Mouse (Mus musculus): ENCODE results near the gene Crybg1. TPM values are rescaled to one million over a fixed set of nuclear protein-coding genes. Genes with fewer than 3 reads are reported as not detected.

The Crybg1 gene
- polyA plus RNA-seq, 1 experiment from 2014 or later: 0.10 TPM

- H3K27ac ChIP-seq: no peak overlapping the region
- no peaks in the 10 kb centered on the region for H3K4me1 ChIP-seq (replicated peaks)
- no peak for ATAC-seq (ENCODE audit: low FRiP score)
- H3K27me3 ChIP-seq: no peaks in the 10 kb centered on the region
- H3K4me2 ChIP-seq: no peak overlapping the region
- WGBS: 81% methylated on average over 13 of the region's 13 CpGs
- H3K9ac ChIP-seq: no peak overlapping the region
- H3K36me3 ChIP-seq: no peaks in the 10 kb centered on the region
- H3K4me3 ChIP-seq: no peak overlapping the region
- H3K9me3 ChIP-seq: no peaks in the 10 kb centered on the region
These were observed 10.4 kb downstream of the Crybg1 start for GRCm38 (mm10) chr10:44138137-44138855.

DNA sequence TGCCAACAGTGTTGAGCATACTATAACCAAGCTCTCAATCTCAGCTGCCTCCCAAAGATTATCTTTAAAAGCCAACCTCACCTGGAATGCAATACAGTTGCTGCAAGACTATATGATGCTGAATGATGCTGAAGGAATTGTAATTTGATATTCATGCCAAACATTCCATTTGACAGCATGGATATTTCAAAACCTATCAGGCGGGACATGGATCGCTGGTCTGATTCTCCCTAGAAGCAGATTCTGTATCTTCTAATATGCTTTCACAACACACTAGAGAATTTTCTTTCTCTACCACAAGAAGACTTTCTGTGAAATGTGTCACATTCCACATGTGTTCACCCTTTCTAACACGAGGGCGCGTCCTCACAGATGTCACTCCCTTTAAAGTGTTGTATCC lies 22.6 kb downstream of the Crybg1 start:
- Histone ChIP-seq H3K4me3 (no peak overlapping the region), H3K4me2 (no peak overlapping the region), H3K27ac (no peak overlapping the region), H3K4me1 (replicated peaks) (0 out of 2 replicates have a peak, but pooled peaks cover 3% of the 10 kb centered on the region), H3K27me3 (no peaks in the 10 kb centered on the region), H3K9me3 (no peaks in the 10 kb centered on the region), H3K36me3 (no peaks in the 10 kb centered on the region), H3K9ac (no peak overlapping the region)
- ATAC-seq (ENCODE audit: low FRiP score): no peak
- 93% methylated on average over 5 of the region's 5 CpGs for WGBS

DNA sequence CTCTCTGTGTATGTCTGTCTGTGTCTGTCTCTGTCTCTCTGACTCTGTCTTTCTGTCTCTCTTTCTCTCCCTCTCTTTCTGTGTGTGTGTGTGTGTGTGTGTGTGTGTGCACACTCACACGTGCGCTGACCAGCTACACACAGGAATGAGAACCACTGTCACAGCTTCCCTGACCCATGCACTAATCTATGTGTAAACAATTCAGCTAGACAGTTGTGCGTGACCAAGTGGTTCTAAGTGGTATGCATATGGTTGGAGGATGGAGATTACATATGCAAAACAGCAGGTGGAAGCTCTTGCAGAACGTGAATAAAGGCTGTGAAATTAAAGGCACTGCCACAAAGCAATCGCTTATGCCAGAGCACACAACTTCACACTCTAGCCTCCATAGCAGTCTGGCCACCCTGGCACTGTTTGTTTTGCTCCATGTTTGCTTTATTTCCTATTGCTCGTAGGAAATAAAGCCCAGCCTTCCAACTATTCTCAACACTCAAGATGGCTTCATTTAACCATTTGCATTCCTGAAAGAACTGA lies 24.2 kb downstream of the Crybg1 start:
- Histone ChIP-seq H3K9me3 (no peaks in the 10 kb centered on the region), H3K9ac (no peak overlapping the region), H3K27me3 (0 out of 2 replicates have a peak, but pooled peaks cover 2% of the 10 kb centered on the region), H3K4me2 (no peak overlapping the region), H3K4me3 (no peak overlapping the region), H3K4me1 (replicated peaks) (0 out of 2 replicates have a peak, but pooled peaks cover 3% of the 10 kb centered on the region), H3K36me3 (no peaks in the 10 kb centered on the region), H3K27ac (no peak overlapping the region)
- no peak for ATAC-seq (ENCODE audit: low FRiP score)
- WGBS: 44% methylated on average over 6 of the region's 6 CpGs

DNA sequence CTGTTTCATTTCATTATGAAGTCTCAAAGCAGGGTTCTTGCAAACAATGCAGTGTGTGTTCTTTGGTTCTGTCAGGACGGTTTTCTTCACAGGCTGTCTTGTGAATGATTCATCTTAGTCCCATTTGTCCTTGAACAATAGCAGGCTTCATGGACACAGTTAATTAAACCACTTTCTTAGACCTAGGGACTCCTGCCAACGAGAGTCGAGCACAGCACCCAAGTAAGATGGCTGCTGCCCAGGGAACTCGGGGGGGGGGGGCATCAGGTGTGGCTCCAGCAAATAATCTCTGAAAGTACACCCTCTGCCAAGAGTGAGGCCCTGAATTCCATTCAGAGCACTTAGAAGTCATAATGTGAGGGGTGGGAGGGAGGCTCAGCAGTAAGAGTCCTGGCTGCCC lies 30.0 kb downstream of the Crybg1 start:
- Histone ChIP-seq H3K36me3 (no peaks in the 10 kb centered on the region), H3K27me3 (0 out of 2 replicates have a peak, but pooled peaks cover 2% of the 10 kb centered on the region), H3K9me3 (no peaks in the 10 kb centered on the region), H3K27ac (no peak overlapping the region), H3K4me1 (replicated peaks) (no peaks in the 10 kb centered on the region), H3K4me3 (no peak overlapping the region), H3K9ac (no peak overlapping the region), H3K4me2 (no peak overlapping the region)
- ATAC-seq (ENCODE audit: low FRiP score): no peak; the same call in 1 of the 2 replicates
- WGBS: 18% methylated on average over 4 of the region's 4 CpGs

DNA sequence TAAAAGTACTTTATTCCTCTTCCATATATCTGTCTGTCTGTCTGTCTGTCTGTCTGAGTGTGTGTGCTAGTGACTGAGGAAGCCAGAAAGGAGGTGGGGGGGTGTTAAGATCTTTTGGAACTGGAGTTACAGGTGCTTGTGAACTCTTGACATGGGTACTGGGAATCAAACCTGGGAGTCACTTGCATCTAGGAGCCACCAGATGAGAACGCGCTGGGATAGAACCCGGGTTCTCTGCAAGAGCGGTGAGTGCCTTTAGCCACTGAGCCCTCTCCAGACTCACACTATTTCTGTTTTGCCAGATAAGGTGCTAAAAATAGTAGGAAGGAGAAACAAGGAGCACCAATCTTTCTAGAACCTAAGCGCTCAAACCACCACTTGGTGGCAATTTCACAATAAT lies 31.9 kb downstream of the Crybg1 start:
- H3K27ac ChIP-seq: no peak overlapping the region
- H3K27me3 ChIP-seq: 0 out of 2 replicates have a peak, but pooled peaks cover 2% of the 10 kb centered on the region
- H3K36me3 ChIP-seq: no peaks in the 10 kb centered on the region
- ATAC-seq (ENCODE audit: low FRiP score): no peak
- H3K9ac ChIP-seq: no peak overlapping the region
- H3K4me1 ChIP-seq (replicated peaks): no peaks in the 10 kb centered on the region
- H3K4me2 ChIP-seq: no peak overlapping the region
- 95% methylated on average over 5 of the region's 5 CpGs for WGBS
- H3K4me3 ChIP-seq: no peak overlapping the region
- no peaks in the 10 kb centered on the region for H3K9me3 ChIP-seq

- ATAC-seq (ENCODE audit: low FRiP score): no peak
- 71% methylated on average over 4 of the region's 4 CpGs for WGBS
- H3K4me1 ChIP-seq (replicated peaks): no peaks in the 10 kb centered on the region
These were observed 34.0 kb downstream of the Crybg1 start for GRCm38 (mm10) chr10:44114611-44115010.

DNA sequence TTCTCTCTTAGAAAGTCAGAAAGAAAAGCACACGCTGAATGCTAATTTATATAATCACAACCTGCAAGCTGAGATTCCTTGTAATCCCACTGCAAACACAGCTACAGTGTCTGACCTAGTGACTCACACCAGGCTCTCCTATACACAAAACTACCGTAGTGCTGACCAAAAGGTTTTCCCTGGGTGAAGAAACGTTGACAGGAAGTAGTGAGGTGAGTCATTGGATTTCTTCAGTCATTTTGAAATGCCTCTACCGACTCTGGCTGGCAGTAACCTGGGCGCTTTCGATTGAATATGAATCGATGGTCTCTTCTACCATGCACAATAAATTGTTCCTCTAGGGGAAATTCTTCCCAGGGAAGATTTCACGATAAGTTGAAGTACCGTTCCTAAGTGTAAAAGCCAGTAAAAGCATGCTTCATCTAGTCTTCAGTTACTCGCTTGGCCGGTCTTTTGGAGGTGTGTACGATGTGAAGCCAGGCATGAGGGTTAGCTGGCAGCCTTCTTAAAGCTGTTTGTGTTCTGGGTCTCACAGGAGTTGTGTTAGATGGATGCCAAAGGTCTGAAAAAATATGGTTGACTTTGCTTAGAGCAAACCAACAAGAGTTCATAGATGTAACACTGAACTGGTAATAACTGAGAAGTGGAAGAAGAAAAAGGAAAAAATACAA lies 36.5 kb downstream of the Crybg1 start:
- no peaks in the 10 kb centered on the region for H3K36me3 ChIP-seq
- no peak overlapping the region for H3K4me2 ChIP-seq
- H3K27ac ChIP-seq: no peak overlapping the region
- H3K4me1 ChIP-seq (replicated peaks): no peaks in the 10 kb centered on the region
- no peaks in the 10 kb centered on the region for H3K9me3 ChIP-seq
- no peak for ATAC-seq (ENCODE audit: low FRiP score)
- no peak overlapping the region for H3K4me3 ChIP-seq
- 84% methylated on average over 12 of the region's 12 CpGs for WGBS
- H3K9ac ChIP-seq: no peak overlapping the region
- no peaks in the 10 kb centered on the region for H3K27me3 ChIP-seq

More at GRCm38 (mm10) chr10:44114611-44115010, 34.0 kb downstream of the Crybg1 start:
- H3K4me2 ChIP-seq: no peak overlapping the region
- H3K9ac ChIP-seq: no peak overlapping the region
- no peaks in the 10 kb centered on the region for H3K36me3 ChIP-seq
- no peaks in the 10 kb centered on the region for H3K9me3 ChIP-seq
- no peak overlapping the region for H3K4me3 ChIP-seq
- no peak overlapping the region for H3K27ac ChIP-seq
- no peaks in the 10 kb centered on the region for H3K27me3 ChIP-seq

DNA sequence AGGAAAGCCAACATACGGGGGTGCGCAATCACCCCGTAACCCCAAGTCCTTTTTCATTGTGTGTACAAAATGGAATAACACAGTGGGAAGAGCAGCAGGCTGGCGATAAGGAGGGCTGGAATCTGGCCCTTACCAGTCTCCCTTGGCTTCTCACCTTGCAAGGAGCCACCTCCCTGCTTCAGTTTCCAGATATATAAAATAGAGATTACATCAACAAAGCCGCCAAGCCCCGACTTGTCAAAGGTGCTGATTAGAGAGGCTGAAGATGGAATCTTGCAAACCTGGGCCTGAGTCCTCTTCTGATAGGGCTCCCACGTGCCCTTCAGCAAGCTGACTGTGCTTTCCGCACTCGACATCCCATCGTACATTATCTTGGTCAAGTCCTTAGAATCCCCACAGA lies 37.5 kb downstream of the Crybg1 start:
- Histone ChIP-seq H3K4me1 (replicated peaks) (no peaks in the 10 kb centered on the region), H3K27me3 (no peaks in the 10 kb centered on the region), H3K9me3 (no peaks in the 10 kb centered on the region), H3K27ac (no peak overlapping the region), H3K9ac (no peak overlapping the region), H3K4me2 (no peak overlapping the region), H3K36me3 (no peaks in the 10 kb centered on the region), H3K4me3 (no peak overlapping the region)
- WGBS: 90% methylated on average over 10 of the region's 10 CpGs
- no peak for ATAC-seq (ENCODE audit: low FRiP score)

- Histone ChIP-seq H3K9ac (no peak overlapping the region), H3K27ac (no peak overlapping the region)
- ATAC-seq (ENCODE audit: low FRiP score): no peak
These were observed 38.2 kb downstream of the Crybg1 start for GRCm38 (mm10) chr10:44110460-44110859.

DNA sequence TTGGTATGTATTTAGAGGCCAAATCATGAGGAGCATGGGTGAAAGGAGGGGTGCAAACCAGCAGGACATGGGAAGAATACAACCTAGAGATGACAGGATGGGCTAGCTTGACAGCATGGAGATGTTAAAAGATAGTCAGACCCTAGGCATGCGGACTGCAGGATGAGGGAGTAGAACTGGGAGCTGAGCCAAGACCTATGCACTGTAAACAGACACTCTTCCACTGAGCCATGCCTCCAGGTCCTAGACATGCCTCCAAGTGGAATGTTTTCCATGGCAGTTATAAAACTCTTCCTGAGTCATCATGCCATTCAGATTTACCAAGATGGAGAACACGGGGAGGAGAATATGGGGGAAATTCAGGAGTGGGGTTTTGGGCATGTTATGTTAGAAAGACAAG lies 53.9 kb downstream of the Crybg1 start:
- WGBS: 93% methylated on average over 2 of the region's 2 CpGs

More at GRCm38 (mm10) chr10:44110460-44110859, 38.2 kb downstream of the Crybg1 start:
- Histone ChIP-seq H3K4me3 (no peak overlapping the region), H3K9me3 (no peaks in the 10 kb centered on the region), H3K4me2 (no peak overlapping the region), H3K4me1 (replicated peaks) (no peaks in the 10 kb centered on the region), H3K36me3 (no peaks in the 10 kb centered on the region), H3K27me3 (no peaks in the 10 kb centered on the region)

DNA sequence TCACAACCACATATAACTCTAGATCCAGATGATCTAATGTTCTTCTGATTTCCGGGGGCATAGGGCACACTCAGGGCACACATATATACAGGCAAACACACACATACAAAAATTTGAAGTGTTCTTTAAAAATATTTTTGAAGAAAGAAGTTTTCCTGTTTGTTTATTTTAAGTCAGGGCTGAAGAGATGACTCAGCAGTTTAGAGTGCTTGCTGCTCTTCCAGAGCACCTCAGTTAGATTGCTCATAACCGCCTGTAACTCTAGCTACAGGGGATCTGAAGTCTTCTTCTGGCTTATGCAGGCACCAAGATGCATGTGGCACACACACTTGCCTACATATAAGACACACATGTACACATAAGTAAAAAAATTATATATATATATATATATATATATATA lies 56.9 kb downstream of the Crybg1 start:
- no peaks in the 10 kb centered on the region for H3K27me3 ChIP-seq
- H3K4me2 ChIP-seq: no peak overlapping the region
- ATAC-seq (ENCODE audit: low FRiP score): no peak
- no peaks in the 10 kb centered on the region for H3K4me1 ChIP-seq (replicated peaks)
- no peak overlapping the region for H3K9ac ChIP-seq
- 95% methylated on average over 2 of the region's 2 CpGs for WGBS
- H3K9me3 ChIP-seq: peaks cover 21% of the 10 kb centered on the region
- no peak overlapping the region for H3K4me3 ChIP-seq
- H3K36me3 ChIP-seq: no peaks in the 10 kb centered on the region
- no peak overlapping the region for H3K27ac ChIP-seq

More for the DNA sequence above, 53.9 kb downstream of the Crybg1 start:
- Histone ChIP-seq H3K4me3 (no peak overlapping the region), H3K36me3 (no peaks in the 10 kb centered on the region), H3K9ac (no peak overlapping the region), H3K4me1 (replicated peaks) (no peaks in the 10 kb centered on the region), H3K9me3 (peaks cover 11% of the 10 kb centered on the region), H3K4me2 (no peak overlapping the region), H3K27ac (no peak overlapping the region), H3K27me3 (no peaks in the 10 kb centered on the region)
- ATAC-seq (ENCODE audit: low FRiP score): no peak

GRCm38 (mm10) chr10:44080351-44080750 lies 68.3 kb downstream of the Crybg1 start:
- Histone ChIP-seq H3K27me3 (no peaks in the 10 kb centered on the region), H3K4me1 (replicated peaks) (no peaks in the 10 kb centered on the region), H3K4me3 (no peak overlapping the region), H3K9me3 (no peaks in the 10 kb centered on the region), H3K27ac (no peak overlapping the region), H3K9ac (no peak overlapping the region), H3K36me3 (no peaks in the 10 kb centered on the region), H3K4me2 (no peak overlapping the region)
- WGBS: 75% methylated on average over 6 of the region's 6 CpGs
- ATAC-seq (ENCODE audit: low FRiP score): no peak

Data from hindbrain, embryonic 13.5 days (tissue).